Mouse (Mus musculus): Measurements from ENCODE around the gene Nrarp. TPM values are rescaled to one million over a fixed set of nuclear protein-coding genes. Genes with fewer than 3 reads are reported as not detected.

Gene Nrarp
- polyA plus RNA-seq, 1 experiment from 2014 or later, result 15.0 TPM

DNA sequence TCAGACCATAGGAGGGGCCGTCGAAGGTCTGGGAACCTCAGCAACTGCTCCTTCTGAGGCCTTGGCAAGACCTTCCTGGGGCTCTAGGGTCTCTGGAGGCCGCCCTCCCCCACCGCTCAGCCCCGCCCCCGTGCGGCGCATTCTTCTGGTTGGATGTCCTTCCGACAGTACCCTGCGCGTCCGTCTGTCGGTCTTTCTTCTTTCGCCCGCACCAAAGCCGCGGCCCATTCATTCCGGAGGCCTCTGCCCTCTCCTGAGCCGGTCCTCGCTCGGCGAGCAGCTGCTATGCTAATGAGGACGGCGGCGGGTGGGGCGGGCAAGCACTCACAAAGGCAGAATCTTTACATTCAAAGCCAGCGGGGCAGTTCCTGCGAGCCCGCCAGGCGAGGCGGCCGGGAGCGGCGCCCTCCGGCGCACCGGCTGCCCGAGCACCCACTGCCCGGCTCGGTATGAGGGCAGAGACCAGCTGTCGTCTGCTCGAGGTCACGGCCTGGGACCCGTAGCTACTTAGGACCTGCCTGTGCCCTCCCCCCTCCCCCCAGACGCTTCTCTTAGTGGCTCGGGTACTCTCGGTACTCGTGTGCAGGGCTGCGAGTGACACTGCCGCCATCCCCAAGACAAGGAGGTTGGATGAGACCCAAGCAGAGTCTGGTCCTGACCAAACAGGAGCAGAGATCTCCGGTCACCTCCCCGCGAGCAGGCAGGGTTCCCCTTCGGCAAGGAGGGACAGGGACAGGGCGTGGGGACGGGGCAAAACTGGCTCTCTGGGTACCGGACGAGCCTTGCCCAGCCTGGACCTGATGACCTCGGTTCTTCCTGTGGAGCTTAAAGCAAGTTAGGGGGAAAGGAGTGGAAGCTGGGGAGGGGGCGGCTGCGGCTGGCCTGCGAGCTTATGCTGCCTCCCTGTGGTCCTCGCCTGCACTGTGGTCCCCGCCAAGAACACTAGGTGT, 5.3 kb downstream of the Nrarp start:
- WGBS, result under 1% methylated on average over 61 of the region's 64 CpGs
- Histone ChIP-seq H3K9ac (peak overlapping the region; percentile 77), H3K27me3 (peaks cover 61% of the 10 kb centered on the region), H3K4me3 (peak overlapping the region; percentile 54), H3K9me3 (no peaks in the 10 kb centered on the region), H3K27ac (peak overlapping the region; percentile 65), H3K4me2 (peak overlapping the region; percentile 89), H3K4me1 (peaks cover 17% of the 10 kb centered on the region), H3K36me3 (no peaks in the 10 kb centered on the region)
- peak; percentile 39; the same call in 1 of the 2 replicates for ATAC-seq (ENCODE audit: insufficient number of reproducible peaks, insufficient read depth, low FRiP score, low TSS enrichment, low read depth)

DNA sequence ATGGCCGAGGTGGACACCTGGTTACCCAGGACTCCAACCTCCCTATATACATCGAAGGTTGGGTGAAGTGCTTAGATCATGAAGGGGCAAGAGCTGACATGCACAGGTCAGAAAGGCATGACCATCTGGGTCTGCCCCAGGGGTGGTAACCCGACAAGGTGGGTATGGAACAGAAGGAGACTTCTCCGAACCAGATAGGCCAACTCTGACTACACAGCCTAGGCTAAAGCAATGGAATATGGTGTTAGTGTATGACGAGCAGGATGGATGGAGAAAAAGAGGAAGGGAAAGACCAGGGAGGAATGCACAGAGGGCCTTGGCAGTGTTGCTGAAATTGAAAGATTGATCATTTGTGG, 6.0 kb downstream of the Nrarp start:
- Histone ChIP-seq H3K27ac (peak overlapping the region; percentile 65; the same call in 1 of the 2 replicates), H3K9ac (no peak overlapping the region), H3K36me3 (no peaks in the 10 kb centered on the region), H3K9me3 (no peaks in the 10 kb centered on the region), H3K4me1 (peaks cover 10% of the 10 kb centered on the region), H3K27me3 (peaks cover 55% of the 10 kb centered on the region), H3K4me2 (peak overlapping the region; percentile 89), H3K4me3 (peak overlapping the region; percentile 54)
- 24% methylated on average over 5 of the region's 5 CpGs for WGBS
- ATAC-seq (ENCODE audit: insufficient number of reproducible peaks, insufficient read depth, low FRiP score, low TSS enrichment, low read depth), result 0 out of 2 replicates have a peak, but pooled peaks have one; percentile 8

DNA sequence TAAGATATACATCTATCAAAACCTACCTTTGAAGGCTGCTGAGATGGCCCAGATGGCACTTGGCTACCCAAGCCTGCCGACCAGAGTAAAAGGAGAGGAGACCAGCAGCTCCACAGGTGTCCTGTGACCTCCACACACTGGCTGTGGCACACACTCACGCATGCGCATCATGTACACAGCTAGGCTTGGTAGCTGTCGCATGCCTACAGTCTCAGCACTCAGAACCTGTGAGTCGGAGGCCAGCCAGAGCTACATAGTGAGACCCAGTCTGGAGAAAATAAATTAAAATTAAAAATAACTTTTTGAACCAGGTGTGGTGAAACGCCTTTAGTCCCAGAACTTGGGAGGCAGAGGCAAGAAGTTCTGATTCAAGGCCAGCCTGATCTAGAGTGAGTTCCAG, 7.3 kb downstream of the Nrarp start:
- 84% methylated on average over 6 of the region's 6 CpGs for WGBS
- Histone ChIP-seq H3K4me1 (0 out of 2 replicates have a peak, but pooled peaks cover 8% of the 10 kb centered on the region), H3K36me3 (no peaks in the 10 kb centered on the region), H3K4me3 (no peak overlapping the region), H3K9me3 (no peaks in the 10 kb centered on the region), H3K9ac (no peak overlapping the region), H3K27me3 (peaks cover 42% of the 10 kb centered on the region), H3K4me2 (no peak overlapping the region), H3K27ac (no peak overlapping the region)
- ATAC-seq (ENCODE audit: insufficient number of reproducible peaks, insufficient read depth, low FRiP score, low TSS enrichment, low read depth), result no peak

DNA sequence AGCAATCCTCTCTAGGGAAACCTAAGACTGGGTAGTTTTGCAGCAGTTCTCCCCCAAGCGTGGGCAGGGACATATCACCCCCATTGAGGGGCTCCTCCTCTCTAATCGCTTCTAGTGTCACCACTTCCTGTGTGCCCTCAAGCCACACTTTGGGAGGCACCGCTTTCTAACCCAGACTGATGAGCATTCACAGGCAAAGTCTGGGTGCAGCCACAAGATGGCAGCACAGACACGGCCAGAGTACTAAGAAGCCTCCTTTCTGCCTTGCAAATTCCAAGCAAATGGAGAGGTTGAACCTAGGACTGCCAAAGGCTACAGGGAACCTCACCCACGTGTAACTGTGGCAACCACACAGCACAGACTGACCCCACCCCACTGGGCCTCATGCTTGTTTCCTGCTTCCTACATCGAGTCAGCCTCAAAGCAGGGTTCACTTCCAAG, 12.8 kb downstream of the Nrarp start:
- H3K4me1 ChIP-seq, result peaks cover 32% of the 10 kb centered on the region
- H3K9me3 ChIP-seq, result no peaks in the 10 kb centered on the region
- H3K36me3 ChIP-seq, result peaks cover 5% of the 10 kb centered on the region; the same call in 1 of the 2 replicates
- peak overlapping the region; percentile 39 for H3K4me2 ChIP-seq
- peaks cover 44% of the 10 kb centered on the region for H3K27me3 ChIP-seq
- peak overlapping the region; percentile 54 for H3K9ac ChIP-seq
- ATAC-seq (ENCODE audit: insufficient number of reproducible peaks, insufficient read depth, low FRiP score, low TSS enrichment, low read depth), result peak; percentile 66; the same call in 1 of the 2 replicates
- H3K27ac ChIP-seq, result no peak overlapping the region
- under 1% methylated on average over 6 of the region's 6 CpGs for WGBS
- H3K4me3 ChIP-seq, result no peak overlapping the region

DNA sequence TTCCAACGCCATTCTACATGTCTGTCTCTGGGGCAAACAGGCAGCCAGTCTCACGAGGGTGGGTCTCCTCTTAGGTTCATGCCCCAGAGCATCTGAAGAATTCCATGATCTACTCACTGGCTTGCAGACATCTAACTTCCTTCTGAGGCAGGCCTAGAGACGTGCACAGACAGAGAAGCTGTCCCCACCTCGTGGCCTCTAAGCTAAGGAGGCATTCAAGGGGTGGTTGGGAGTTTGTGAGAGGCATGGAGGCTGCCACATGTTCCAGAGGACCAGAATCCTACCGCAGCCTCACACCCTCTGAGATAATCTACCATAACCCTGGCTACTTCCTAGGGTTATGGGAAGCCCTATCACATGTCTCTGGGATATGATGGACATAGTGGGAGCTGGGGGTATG, 13.4 kb downstream of the Nrarp start:
- ATAC-seq (ENCODE audit: insufficient number of reproducible peaks, insufficient read depth, low FRiP score, low TSS enrichment, low read depth), result no peak
- WGBS, result 72% methylated on average over 5 of the region's 5 CpGs
- H3K27ac ChIP-seq, result no peak overlapping the region
- no peaks in the 10 kb centered on the region for H3K9me3 ChIP-seq
- H3K9ac ChIP-seq, result no peak overlapping the region
- H3K36me3 ChIP-seq, result peaks cover 8% of the 10 kb centered on the region
- H3K27me3 ChIP-seq, result peaks cover 44% of the 10 kb centered on the region
- H3K4me2 ChIP-seq, result no peak overlapping the region; the same call in 1 of the 2 replicates
- H3K4me1 ChIP-seq, result peaks cover 32% of the 10 kb centered on the region
- no peak overlapping the region for H3K4me3 ChIP-seq

DNA sequence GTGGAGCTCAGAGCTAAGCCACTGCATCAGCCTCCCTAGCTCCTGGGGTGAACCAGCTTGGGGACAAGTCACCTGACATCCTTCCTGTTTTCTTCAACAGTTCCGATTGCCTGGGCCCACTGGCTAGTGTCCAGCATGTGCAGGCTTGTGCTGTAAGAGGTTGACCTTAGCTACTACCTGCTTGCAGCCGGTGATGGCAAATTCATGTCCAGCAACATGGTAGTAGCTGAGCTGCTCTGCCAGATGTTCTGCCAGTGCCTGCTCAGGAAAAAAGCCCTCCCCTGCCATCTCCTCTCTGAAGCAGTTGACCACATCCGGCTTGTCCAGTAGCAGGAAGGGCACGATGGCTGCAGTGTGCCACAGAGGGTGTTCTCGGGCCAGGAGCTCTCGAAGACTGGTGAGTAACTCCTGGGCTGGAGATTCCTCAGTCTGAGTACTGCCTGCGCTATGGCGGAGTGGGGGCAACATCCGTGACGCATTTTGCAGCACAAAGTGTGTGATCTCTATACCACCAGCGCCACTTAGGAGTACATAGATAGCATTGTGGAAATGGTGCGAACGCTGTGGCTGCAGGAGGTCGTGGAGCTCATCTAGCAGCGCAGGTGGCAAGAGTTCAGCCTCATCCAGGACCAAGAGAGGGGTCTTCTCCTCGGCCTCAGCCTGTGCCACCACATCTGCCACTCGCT, 14.1 kb downstream of the Nrarp start:
- no peak overlapping the region for H3K4me3 ChIP-seq
- no peak for ATAC-seq (ENCODE audit: insufficient number of reproducible peaks, insufficient read depth, low FRiP score, low TSS enrichment, low read depth)
- H3K4me1 ChIP-seq, result peaks cover 32% of the 10 kb centered on the region
- no peak overlapping the region for H3K9ac ChIP-seq
- no peak overlapping the region for H3K27ac ChIP-seq
- peaks cover 44% of the 10 kb centered on the region for H3K27me3 ChIP-seq
- 82% methylated on average over 17 of the region's 17 CpGs for WGBS
- peaks cover 15% of the 10 kb centered on the region for H3K36me3 ChIP-seq
- H3K4me2 ChIP-seq, result peak overlapping the region; percentile 55; the same call in 1 of the 2 replicates
- H3K9me3 ChIP-seq, result no peaks in the 10 kb centered on the region

DNA sequence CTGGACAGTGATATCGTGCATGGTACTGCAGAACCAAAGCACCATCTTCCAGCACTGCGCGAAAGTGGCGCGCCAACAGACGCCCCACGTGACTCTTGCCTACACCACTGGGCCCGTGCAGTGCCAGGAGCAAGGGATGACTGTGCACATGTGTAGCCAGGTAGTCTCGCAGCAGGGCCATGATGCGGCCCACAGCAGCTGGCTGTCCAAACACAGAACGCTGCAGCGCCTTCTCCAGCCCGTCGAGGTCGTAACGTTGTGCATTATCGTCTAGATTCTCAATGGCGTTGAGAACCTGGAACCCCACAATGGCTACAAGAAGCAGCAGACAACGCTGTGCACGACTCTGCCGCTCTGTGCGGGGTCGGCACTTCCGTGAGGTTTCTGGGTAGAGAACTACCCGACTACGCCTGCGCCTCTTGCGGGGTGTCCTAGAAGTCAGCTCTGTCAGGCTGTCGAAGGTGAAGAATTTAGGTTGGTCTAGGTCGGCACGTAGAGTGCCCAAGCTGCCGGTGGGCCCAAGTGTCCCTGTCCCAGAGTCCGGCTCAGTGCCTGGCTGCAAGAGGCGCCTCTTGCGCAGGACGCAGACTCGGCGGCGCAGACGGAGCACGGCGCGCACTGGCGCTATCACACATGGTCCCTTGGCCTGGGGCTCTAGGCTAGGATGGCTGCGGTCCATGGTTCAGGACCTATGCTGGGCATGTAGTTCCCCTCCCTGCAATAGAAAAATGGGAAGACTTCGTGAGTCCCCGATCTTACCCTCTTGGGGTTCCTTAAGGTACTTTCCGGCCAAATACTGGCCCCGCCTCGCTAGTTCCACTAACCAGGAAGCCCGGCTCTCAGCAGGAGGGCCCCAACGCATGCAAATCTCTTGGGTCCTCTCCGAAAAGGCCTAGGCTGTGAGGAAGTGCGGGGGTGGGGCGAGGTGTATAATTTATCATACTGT, 14.9 kb downstream of the Nrarp start:
- H3K36me3 ChIP-seq, result peaks cover 23% of the 10 kb centered on the region
- H3K9ac ChIP-seq, result peak overlapping the region; percentile 54
- H3K9me3 ChIP-seq, result no peaks in the 10 kb centered on the region
- H3K4me1 ChIP-seq, result peaks cover 32% of the 10 kb centered on the region
- H3K4me2 ChIP-seq, result peak overlapping the region; percentile 55
- ATAC-seq (ENCODE audit: insufficient number of reproducible peaks, insufficient read depth, low FRiP score, low TSS enrichment, low read depth), result no peak
- H3K4me3 ChIP-seq, result peak overlapping the region; percentile 29
- peaks cover 44% of the 10 kb centered on the region for H3K27me3 ChIP-seq
- H3K27ac ChIP-seq, result no peak overlapping the region
- WGBS, result 18% methylated on average over 55 of the region's 55 CpGs

DNA sequence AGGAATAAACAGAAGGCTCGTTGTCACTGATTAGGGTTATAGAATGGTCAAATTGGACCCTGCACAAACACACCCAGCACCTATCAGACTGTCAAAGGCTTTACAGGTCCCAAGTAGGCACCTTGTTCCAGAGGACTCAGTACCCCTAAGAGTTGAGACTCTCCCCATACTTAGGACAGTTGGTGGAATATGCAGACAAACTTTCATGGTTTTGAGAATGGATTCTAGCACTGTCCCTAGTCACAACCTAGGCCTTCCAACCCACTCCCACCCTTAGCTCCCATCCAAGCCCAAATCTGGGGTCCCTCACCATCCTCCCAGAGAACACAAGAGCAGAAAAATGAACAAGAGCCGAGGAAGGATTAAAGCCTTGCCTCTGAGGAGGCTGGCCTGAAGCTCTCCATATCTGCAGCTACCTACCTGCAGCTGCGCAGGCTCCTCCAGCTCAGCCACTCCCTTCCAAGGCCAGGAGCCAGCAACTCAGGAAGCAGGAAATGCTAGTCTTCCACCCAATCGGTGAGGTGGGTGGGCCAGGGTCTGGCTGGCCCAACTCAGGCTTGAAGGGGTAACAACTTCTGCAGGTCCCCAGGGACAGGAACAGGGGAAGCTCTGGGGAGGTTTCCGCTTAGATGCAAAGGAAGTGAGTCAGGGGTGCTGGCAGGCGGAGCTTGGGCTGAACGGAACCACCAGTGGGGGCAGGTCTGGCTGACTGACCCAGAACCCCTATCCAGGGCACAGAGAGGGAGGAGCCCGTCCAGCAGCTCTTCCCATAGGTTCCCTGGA, 15.8 kb downstream of the Nrarp start, which contains the start of gene Tor4a:
Gene Tor4a, minus strand, starts transcription at position 715 of the 783 bp plus-strand sequence.
- Histone ChIP-seq H3K27me3 (peaks cover 44% of the 10 kb centered on the region), H3K4me1 (peaks cover 32% of the 10 kb centered on the region), H3K9ac (peak within 1 kb of the TSS; percentile 54), H3K9me3 (no peaks in the 10 kb centered on the region), H3K4me3 (peak within 1 kb of the TSS; percentile 29), H3K27ac (no peak within 1 kb of the TSS), H3K36me3 (peaks cover 32% of the 10 kb centered on the region), H3K4me2 (peak within 1 kb of the TSS; percentile 55)
- ATAC-seq (ENCODE audit: insufficient number of reproducible peaks, insufficient read depth, low FRiP score, low TSS enrichment, low read depth), result peak; percentile 33; the same call in 1 of the 2 replicates
- 12% methylated on average over 8 of the region's 8 CpGs for WGBS

DNA sequence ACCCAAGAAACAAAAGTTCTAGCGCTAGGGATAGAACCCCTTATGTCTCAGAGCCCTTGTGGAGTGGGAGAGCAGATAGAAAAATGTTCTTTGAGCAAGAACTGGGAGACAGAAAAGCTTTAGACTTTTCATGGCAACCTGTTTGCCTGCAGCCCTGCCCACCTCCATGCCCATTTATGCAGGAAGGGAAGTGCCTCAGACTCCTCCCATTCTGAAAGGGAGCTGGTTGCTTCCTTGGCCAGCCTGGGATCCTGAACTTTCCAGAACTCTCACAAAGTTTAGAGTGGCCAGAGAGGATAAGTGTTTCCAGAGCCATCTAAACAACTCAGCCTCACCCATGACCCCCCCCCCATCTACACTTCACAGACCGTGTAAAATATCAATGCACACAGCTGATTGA, 16.6 kb downstream of the Nrarp start:
- Histone ChIP-seq H3K27me3 (peaks cover 44% of the 10 kb centered on the region), H3K36me3 (peaks cover 40% of the 10 kb centered on the region), H3K9ac (0 out of 2 replicates have a peak overlapping the region, but pooled peaks have one; percentile 16), H3K4me1 (peaks cover 32% of the 10 kb centered on the region), H3K9me3 (no peaks in the 10 kb centered on the region), H3K4me2 (no peak overlapping the region), H3K27ac (no peak overlapping the region), H3K4me3 (peak overlapping the region; percentile 29; the same call in 1 of the 2 replicates)
- no peak for ATAC-seq (ENCODE audit: insufficient number of reproducible peaks, insufficient read depth, low FRiP score, low TSS enrichment, low read depth)
- 20% methylated on average over 2 of the region's 2 CpGs for WGBS

DNA sequence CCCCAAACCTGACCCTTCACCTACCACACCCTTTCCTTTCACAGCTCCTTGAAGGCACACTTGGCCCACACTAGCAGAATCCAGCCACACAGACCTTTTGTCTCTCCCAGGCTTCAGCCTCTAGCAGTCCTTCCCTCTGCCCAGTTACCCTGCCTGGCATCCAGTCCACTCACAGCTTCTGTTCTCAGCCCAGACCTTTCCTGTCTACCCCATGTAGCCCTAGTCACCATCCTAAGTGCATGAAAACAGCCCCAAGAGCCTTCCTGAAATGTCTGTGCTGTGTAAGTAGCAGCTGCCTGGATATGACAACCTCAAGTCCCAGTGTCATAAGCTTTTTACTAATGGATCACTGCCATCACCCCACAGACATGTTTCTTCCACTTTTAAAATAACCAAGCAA, 17.4 kb downstream of the Nrarp start:
- no peaks in the 10 kb centered on the region for H3K9me3 ChIP-seq
- peaks cover 44% of the 10 kb centered on the region for H3K27me3 ChIP-seq
- no peak overlapping the region for H3K4me2 ChIP-seq
- no peak overlapping the region for H3K27ac ChIP-seq
- no peak overlapping the region for H3K4me3 ChIP-seq
- H3K9ac ChIP-seq, result 0 out of 2 replicates have a peak overlapping the region, but pooled peaks have one; percentile 16
- H3K36me3 ChIP-seq, result peaks cover 48% of the 10 kb centered on the region
- no peak for ATAC-seq (ENCODE audit: insufficient number of reproducible peaks, insufficient read depth, low FRiP score, low TSS enrichment, low read depth)
- H3K4me1 ChIP-seq, result peaks cover 32% of the 10 kb centered on the region

Data from embryonic facial prominence, embryonic 13.5 days (tissue).